Mouse (Mus musculus) lung, postnatal 0 days (tissue): ENCODE data around the gene Hlcs. TPM values are rescaled to one million over a fixed set of nuclear protein-coding genes. Genes with fewer than 3 reads are reported as not detected.

Experiments
- ATAC-seq: fragments of 200-750 bp; cut with Nextera tagmentation; 2 replicates; pipeline ENCODE4 v1.8.0; 2017; ENCODE audit warnings: moderate library complexity
- DNase-seq: peaks from one replicate; pipeline ENCODE4 v3.0.0-alpha.2; 2016; ENCODE audit warnings: low spot score
- H3K27ac ChIP-seq: fragments of 300-500 bp; sonication (generic); 2 replicates; pipeline ENCODE4 v1.5.1; 2014; ENCODE audit warnings: antibody characterized with exemption, mild to moderate bottlenecking, low read length, mixed read lengths
- H3K27me3 ChIP-seq: fragments of 300-500 bp; sonication (generic); replicated peaks from 2 replicates; pipeline ENCODE4 v1.6.1; 2014; ENCODE audit warnings: low read length, mixed read lengths; ENCODE audit not compliant: insufficient read depth
- H3K36me3 ChIP-seq: fragments of 300-500 bp; sonication (generic); 2 replicates; pipeline ENCODE4 v1.6.1; 2014; ENCODE audit warnings: low read length, mixed read lengths; ENCODE audit not compliant: insufficient read depth
- H3K4me1 ChIP-seq: fragments of 300-500 bp; sonication (generic); 2 replicates; pipeline ENCODE4 v1.6.1; 2014; ENCODE audit warnings: antibody characterized with exemption, low read depth, low read length, mixed read lengths; ENCODE audit not compliant: insufficient read depth
- H3K4me2 ChIP-seq: fragments of 300-500 bp; sonication (generic); replicated peaks from 2 replicates; pipeline ENCODE4 v1.6.1; 2014; ENCODE audit warnings: low read depth, mild to moderate bottlenecking, low read length, moderate library complexity, mixed read lengths
- H3K4me3 ChIP-seq: fragments of 300-500 bp; sonication (generic); 2 replicates; pipeline ENCODE4 v1.5.1; 2014; ENCODE audit warnings: low read depth, low read length
- H3K9ac ChIP-seq: fragments of 300-500 bp; sonication (generic); replicated peaks from 2 replicates; pipeline ENCODE4 v1.6.1; 2014; ENCODE audit warnings: low read depth, mild to moderate bottlenecking
- H3K9me3 ChIP-seq: fragments of 300-500 bp; sonication (generic); 2 replicates; pipeline ENCODE4 v1.6.1; 2016; ENCODE audit warnings: low read length, mixed read lengths
- CTCF ChIP-seq: IDR thresholded peaks from 2 replicates; pipeline ENCODE4 v1.5.1; 2016; ENCODE audit warnings: antibody characterized with exemption, mild to moderate bottlenecking
- EP300 ChIP-seq: IDR thresholded peaks from 2 replicates; pipeline ENCODE4 v1.6.1; 2016; ENCODE audit warnings: antibody characterized with exemption, mild to moderate bottlenecking, control low read depth
- WGBS: fragments of 180-500 bp; shearing (Covaris S2); extraction: QIAGEN DNeasy Blood & Tissue Kit; methylation state at CpG from one replicate; pipeline ENCODE4 v1.1.7; 2014; 5-methylcytosine and 5-hydroxymethylcytosine counted together
- polyA plus RNA-seq: library from polyadenylated mRNA; unstranded; fragments of >200 nt; fragmentation: Nextera tagmentation; extraction: Ambion mirVana; gene quantifications from 2 replicates; pipeline ENCODE4 v1.2.1, GENCODE M21; 2015

The Hlcs gene
- polyA plus RNA-seq, 1 experiment from 2014 or later = 4.6 TPM

- H3K4me3 ChIP-seq = no peak overlapping the region
- DNase-seq (no peak), ATAC-seq (no peak)
- H3K9ac ChIP-seq = no peak overlapping the region
- 60% methylated on average over 21 of the region's 21 CpGs for WGBS
- no peaks in the 10 kb centered on the region for H3K36me3 ChIP-seq
- no peak overlapping the region for H3K27ac ChIP-seq
- TF ChIP-seq EP300 (no peak), CTCF (no peak)
- H3K4me1 ChIP-seq = no peaks in the 10 kb centered on the region
- H3K4me2 ChIP-seq = no peak overlapping the region
- no peaks in the 10 kb centered on the region for H3K27me3 ChIP-seq
- H3K9me3 ChIP-seq = no peaks in the 10 kb centered on the region
Measured at GRCm38 (mm10) chr16:94176997-94177857, 136.1 kb downstream of the Hlcs start.

- Histone ChIP-seq H3K36me3 (no peaks in the 10 kb centered on the region), H3K27me3 (no peaks in the 10 kb centered on the region), H3K27ac (no peak overlapping the region), H3K4me1 (no peaks in the 10 kb centered on the region), H3K9ac (no peak overlapping the region), H3K9me3 (no peaks in the 10 kb centered on the region), H3K4me2 (no peak overlapping the region), H3K4me3 (no peak overlapping the region)
- TF ChIP-seq EP300 = no peak
- TF ChIP-seq CTCF = no peak
- ATAC-seq (no peak), DNase-seq (no peak)
- 75% methylated on average over 7 of the region's 7 CpGs for WGBS
Measured at GRCm38 (mm10) chr16:94175366-94175986, 137.9 kb downstream of the Hlcs start.

- Histone ChIP-seq H3K27me3 (no peaks in the 10 kb centered on the region), H3K4me3 (no peak overlapping the region)
- WGBS = 75% methylated on average over 1 of the region's 1 CpGs
Measured at GRCm38 (mm10) chr16:94173361-94173760, 140.0 kb downstream of the Hlcs start.

GRCm38 (mm10) chr16:94170218-94170617, 143.2 kb downstream of the Hlcs start:
- no peak overlapping the region for H3K27ac ChIP-seq
- H3K4me1 ChIP-seq = no peaks in the 10 kb centered on the region
- DNase-seq (no peak), ATAC-seq (no peak)
- no peak overlapping the region for H3K9ac ChIP-seq
- H3K27me3 ChIP-seq = no peaks in the 10 kb centered on the region
- WGBS = 75% methylated on average over 4 of the region's 4 CpGs
- no peak for TF ChIP-seq EP300
- TF ChIP-seq CTCF = no peak
- no peaks in the 10 kb centered on the region for H3K36me3 ChIP-seq
- H3K9me3 ChIP-seq = no peaks in the 10 kb centered on the region
- no peak overlapping the region for H3K4me2 ChIP-seq
- H3K4me3 ChIP-seq = no peak overlapping the region

More at GRCm38 (mm10) chr16:94173361-94173760, 140.0 kb downstream of the Hlcs start:
- TF ChIP-seq EP300 (no peak), CTCF (no peak)
- Histone ChIP-seq H3K4me1 (no peaks in the 10 kb centered on the region), H3K27ac (no peak overlapping the region), H3K9me3 (no peaks in the 10 kb centered on the region), H3K9ac (no peak overlapping the region), H3K36me3 (no peaks in the 10 kb centered on the region), H3K4me2 (no peak overlapping the region)
- DNase-seq (no peak), ATAC-seq (no peak)

GRCm38 (mm10) chr16:94168655-94169545, 144.5 kb downstream of the Hlcs start:
- ATAC-seq = no peak
- WGBS = 74% methylated on average over 16 of the region's 16 CpGs
- no peak overlapping the region for H3K9ac ChIP-seq

GRCm38 (mm10) chr16:94164978-94165377, 148.4 kb downstream of the Hlcs start:
- Histone ChIP-seq H3K9me3 (no peaks in the 10 kb centered on the region), H3K9ac (no peak overlapping the region), H3K4me3 (no peak overlapping the region)

More at GRCm38 (mm10) chr16:94168655-94169545, 144.5 kb downstream of the Hlcs start:
- no peak overlapping the region for H3K4me3 ChIP-seq
- no peak overlapping the region for H3K27ac ChIP-seq
- no peaks in the 10 kb centered on the region for H3K9me3 ChIP-seq
- H3K36me3 ChIP-seq = no peaks in the 10 kb centered on the region
- DNase-seq = no peak
- no peak overlapping the region for H3K4me2 ChIP-seq
- TF ChIP-seq EP300 (no peak), CTCF (no peak)
- no peaks in the 10 kb centered on the region for H3K4me1 ChIP-seq
- H3K27me3 ChIP-seq = no peaks in the 10 kb centered on the region

More at GRCm38 (mm10) chr16:94164978-94165377, 148.4 kb downstream of the Hlcs start:
- Histone ChIP-seq H3K27ac (no peak overlapping the region), H3K27me3 (no peaks in the 10 kb centered on the region), H3K36me3 (no peaks in the 10 kb centered on the region), H3K4me2 (no peak overlapping the region), H3K4me1 (no peaks in the 10 kb centered on the region)
- DNase-seq (no peak), ATAC-seq (no peak)
- 43% methylated on average over 5 of the region's 5 CpGs for WGBS
- no peak for TF ChIP-seq CTCF
- no peak for TF ChIP-seq EP300
